Mouse (Mus musculus): ENCODE measurements at regions not wholly inside any gene's neighbourhood (a gene's known extent, or its start where the extent isn't known, plus 50 kb on each side); places are given as distances from the start of the nearest gene placed in this dataset.

DNA sequence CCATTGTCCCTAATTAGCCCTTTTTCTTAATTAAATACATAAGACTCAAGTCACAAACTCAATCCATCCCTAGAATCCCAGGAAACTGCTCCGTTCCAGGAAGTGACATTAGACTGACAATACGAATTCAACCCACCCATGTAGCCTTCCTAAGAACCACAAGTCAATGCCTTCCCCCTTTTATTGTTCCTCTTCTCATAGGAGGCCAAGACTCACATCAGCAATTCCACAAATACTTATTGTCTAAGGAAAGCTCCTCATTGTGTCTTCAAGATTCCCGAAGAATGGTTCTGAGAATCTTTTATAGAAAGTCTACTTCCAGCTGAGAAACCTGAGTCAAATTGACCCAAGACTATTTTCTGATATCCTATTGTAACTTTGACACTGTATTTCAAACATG, 147.3 kb downstream of the Dmac1 start:
- DNase-seq (ENCODE audit: low read depth, low spot score): no peak

DNA sequence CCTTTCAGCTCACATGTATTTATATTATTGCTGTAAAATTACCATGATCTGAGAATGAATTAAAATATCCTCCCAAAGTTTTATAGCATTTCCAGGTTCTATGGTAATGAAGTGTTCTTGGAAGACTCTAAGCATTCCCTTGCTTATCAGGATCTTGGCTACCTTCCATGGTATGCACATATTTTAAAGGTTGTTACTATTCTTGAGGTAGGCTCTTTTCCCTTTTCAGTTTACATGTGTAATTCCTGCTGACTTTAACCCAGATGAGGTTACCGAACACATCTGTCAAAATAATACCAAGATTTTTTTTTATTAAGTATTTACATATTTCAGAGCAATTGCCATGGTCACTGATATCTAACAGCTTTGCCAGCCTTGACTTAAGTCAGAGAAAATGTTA, 162.2 kb downstream of the Dmac1 start:
- DNase-seq (ENCODE audit: low read depth, low spot score): no peak

DNA sequence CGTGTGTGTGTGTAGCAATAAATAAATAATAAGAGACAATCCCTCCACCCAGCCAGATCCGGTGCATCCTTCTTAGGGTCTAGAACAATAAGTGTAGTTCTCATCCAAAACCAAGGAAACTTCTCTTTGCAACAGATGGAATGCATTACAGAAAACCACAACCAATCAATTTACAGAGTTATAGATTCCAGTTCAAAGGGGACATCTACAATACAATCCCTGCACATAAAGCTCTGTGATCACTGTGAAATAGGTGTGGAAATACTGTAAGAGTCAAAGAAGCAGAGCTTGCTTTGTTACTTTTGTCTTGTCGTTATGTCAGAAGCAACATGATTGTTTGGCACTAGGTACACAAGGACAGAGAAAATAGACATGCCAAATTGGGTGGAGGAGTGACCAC, 162.8 kb downstream of the Dmac1 start:
- no peak for DNase-seq (ENCODE audit: low read depth, low spot score)

DNA sequence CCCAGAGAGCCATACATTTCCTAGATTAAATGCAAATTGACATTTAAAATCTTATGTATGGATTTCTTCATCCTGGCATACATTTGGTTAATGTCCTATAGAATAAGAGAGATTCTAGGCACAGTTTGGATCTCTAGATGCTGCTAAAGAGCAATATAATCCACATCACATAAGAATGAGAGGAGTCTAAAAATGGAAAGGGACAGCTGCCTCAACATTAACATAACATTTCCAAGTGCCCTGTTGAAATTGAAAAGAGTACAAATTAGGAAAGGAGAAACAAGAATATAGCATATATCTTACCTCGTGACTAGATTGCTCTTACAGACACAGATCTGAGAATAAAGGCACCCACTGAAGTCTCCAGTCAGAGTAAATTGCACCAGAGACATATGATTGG, 212.3 kb downstream of the Dmac1 start:
- DNase-seq (ENCODE audit: low read depth, low spot score): no peak

DNA sequence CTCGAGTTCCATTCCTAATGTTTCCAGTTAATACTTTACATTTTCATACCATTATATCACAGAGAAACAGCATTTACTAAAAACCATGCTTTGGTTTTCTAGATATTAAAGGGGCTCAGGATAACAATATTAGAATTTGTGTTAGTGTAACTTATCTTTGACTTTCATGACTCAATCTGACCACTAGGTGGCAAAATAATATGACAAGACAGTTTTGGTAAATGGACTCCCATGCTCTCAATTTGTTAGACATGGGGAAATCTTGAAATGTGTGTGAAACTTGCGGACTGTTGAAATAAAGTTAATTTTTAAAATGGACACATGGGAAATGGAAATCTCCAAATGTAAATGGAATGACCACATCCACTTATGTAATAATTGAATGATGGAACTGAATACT, 214.8 kb downstream of the Dmac1 start:
- DNase-seq (ENCODE audit: low read depth, low spot score): peak; percentile 11

DNA sequence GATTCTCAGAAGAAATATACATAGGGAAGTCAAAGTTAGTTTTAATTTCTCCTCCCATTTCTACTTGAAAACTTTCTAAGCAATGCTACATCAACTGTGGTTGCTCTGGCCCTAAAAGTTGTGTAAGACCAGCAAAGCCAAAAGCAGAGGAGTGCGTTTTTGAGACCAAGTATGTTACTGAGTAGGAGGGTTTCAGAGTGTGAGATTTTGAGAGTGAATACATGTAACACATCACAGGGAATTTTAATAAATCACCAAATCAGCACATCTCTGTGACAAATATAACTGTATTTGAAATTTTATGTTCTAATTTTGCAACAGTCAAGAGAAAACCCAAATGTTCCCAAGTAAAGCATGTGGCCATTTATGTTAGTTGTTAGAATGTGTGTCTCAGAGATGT, 234.6 kb downstream of the Dmac1 start:
- DNase-seq (ENCODE audit: low read depth, low spot score): no peak

DNA sequence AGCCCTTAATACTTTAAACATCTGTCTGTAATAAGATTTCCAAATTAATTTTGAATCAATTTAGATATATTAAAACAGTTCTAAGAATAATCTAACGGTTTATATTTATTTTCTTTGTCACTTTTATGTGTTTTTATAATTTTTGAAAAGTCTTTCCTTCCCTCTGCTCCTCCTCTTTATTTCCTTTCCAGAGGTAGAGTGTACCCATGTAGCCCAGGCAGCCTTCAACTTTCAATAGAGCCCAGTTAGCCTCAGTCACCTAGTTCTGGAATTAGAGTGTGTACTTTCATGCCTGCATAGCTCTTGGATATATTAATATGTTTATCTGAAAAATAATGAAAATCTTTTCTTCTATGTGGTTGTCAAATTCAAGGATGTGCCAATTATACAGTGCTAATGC, 235.5 kb downstream of the Dmac1 start:
- no peak for DNase-seq (ENCODE audit: low read depth, low spot score)

DNA sequence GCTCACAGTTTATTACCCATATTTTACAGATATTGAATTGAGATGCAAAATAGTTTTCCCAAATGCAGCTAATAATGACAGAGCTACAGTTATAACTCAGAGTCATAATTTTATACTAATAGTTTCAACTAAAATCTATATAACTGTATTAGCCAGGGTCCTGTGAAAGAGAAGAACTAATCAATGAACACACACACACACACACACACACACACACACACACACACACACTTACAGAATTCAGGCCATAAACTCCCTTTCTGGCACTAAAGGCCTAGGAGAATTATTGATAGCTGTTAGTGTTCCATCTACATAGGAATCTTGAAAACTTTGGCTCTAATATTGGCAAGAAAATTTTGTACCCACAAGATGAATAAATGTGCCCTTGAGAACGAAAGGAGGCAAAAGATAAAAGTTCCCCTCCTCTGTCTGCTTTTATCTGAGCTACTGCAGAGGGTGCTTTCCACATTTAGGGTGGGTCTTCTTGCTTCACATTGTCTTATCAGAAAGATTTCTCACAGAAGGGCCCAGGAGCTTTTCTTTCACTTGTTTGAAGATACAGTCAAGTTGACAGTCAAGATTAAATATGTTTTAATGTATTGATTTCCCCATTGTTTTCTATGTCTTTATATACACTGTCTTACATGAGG, 236.1 kb downstream of the Dmac1 start:
- DNase-seq (ENCODE audit: low read depth, low spot score): no peak
